Mouse (Mus musculus): Measurements from ENCODE around the gene Tmem183a. TPM values are rescaled to one million over a fixed set of nuclear protein-coding genes. Genes with fewer than 3 reads are reported as not detected.

Gene Tmem183a
- total and polyA plus RNA-seq, 3 experiments = 37.8 to 94.0 (median 65.9) TPM

DNA sequence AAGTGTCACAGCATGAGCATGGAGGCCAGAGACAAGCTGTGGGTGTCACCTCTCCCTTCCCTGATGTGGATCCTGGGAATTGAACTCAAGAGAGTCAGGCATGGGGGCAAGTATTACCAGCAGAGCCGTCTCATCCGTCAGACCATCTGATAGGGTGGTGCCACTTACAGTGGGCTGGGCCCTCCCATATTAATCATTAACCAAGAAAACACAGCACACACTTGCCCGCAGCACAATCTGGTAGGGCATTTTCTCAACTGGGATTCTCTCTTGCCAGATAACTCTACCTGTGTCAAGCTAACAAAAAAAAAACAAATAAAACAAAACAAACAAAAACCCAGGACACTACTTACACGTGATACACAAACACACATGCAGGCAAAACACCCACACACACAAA, 4.3 kb downstream of the Tmem183a start:
- no peaks in the 10 kb centered on the region for H3K27me3 ChIP-seq (ENCODE audit: insufficient read depth, low read length)
- no peak for ATAC-seq (ENCODE audit: extremely low read depth, insufficient number of reproducible peaks, low FRiP score, poor library complexity, severe bottlenecking)
- H3K9me3 ChIP-seq (replicated peaks) = no peaks in the 10 kb centered on the region
- TF ChIP-seq CTCF (IDR thresholded peaks at IDR 0.05; ENCODE audit: low read depth, low read length) = no peak
- TF ChIP-seq GATA2 (IDR thresholded peaks at IDR 0.05; ENCODE audit: borderline replicate concordance, low read depth, low read length) = no peak
- TF ChIP-seq TAL1 (conservative IDR thresholded peaks at IDR 0.05; ENCODE audit: low read depth, low read length) = no peak
- no peak for TF ChIP-seq GATA1 (IDR thresholded peaks at IDR 0.05; ENCODE audit: borderline replicate concordance, low read length)
- no peak for TF ChIP-seq POLR2AphosphoS5 (IDR thresholded peaks at IDR 0.05; ENCODE audit: insufficient replicate concordance, low read depth, low read length)
- H3K4me3 ChIP-seq (ENCODE audit: low read depth, low read length) = no peak overlapping the region
- peaks cover 78% of the 10 kb centered on the region for H3K36me3 ChIP-seq (replicated peaks)
- DNase-seq (ENCODE audit: low spot score) = no peak
- peaks cover 33% of the 10 kb centered on the region for H3K4me1 ChIP-seq (ENCODE audit: insufficient read depth, low read depth, low read length)

DNA sequence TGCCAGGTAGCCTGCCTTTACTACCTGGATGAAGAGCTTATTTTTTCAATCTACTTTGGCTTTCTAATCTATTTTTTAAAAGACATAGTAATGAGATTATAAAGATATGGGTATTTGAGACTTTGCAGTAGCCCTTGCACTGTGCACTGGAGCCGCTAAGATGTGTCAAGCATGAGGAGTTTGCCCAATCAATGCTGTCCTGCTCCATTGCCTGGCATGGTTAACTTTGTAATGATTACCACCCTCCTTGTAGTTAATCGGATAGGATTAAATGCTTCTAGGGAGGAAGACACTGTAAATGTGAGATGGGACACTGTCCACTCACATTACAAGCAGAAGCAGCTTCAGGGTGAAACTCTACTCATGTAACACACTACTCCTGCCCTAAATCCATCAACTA, 8.5 kb downstream of the Tmem183a start:
- Histone ChIP-seq H3K36me3 (replicated peaks) (peaks cover 90% of the 10 kb centered on the region), H3K27me3 (ENCODE audit: insufficient read depth, low read length) (no peaks in the 10 kb centered on the region), H3K4me1 (ENCODE audit: insufficient read depth, low read depth, low read length) (peaks cover 20% of the 10 kb centered on the region), H3K9me3 (replicated peaks) (no peaks in the 10 kb centered on the region), H3K4me3 (ENCODE audit: low read depth, low read length) (no peak overlapping the region)
- DNase-seq (ENCODE audit: low spot score) (no peak), ATAC-seq (ENCODE audit: extremely low read depth, insufficient number of reproducible peaks, low FRiP score, poor library complexity, severe bottlenecking) (no peak)
- no peak for TF ChIP-seq TAL1 (conservative IDR thresholded peaks at IDR 0.05; ENCODE audit: low read depth, low read length)
- no peak for TF ChIP-seq GATA2 (IDR thresholded peaks at IDR 0.05; ENCODE audit: borderline replicate concordance, low read depth, low read length)
- TF ChIP-seq POLR2AphosphoS5 (IDR thresholded peaks at IDR 0.05; ENCODE audit: insufficient replicate concordance, low read depth, low read length) = no peak
- no peak for TF ChIP-seq CTCF (IDR thresholded peaks at IDR 0.05; ENCODE audit: low read depth, low read length)
- no peak for TF ChIP-seq GATA1 (IDR thresholded peaks at IDR 0.05; ENCODE audit: borderline replicate concordance, low read length)

GRCm38 (mm10) chr1:134347791-134348190, 14.0 kb downstream of the Tmem183a start:
- Histone ChIP-seq H3K27me3 (ENCODE audit: insufficient read depth, low read length) (peaks cover 8% of the 10 kb centered on the region; the same call in 1 of the 2 replicates), H3K4me1 (ENCODE audit: insufficient read depth, low read depth, low read length) (peaks cover 23% of the 10 kb centered on the region), H3K4me3 (ENCODE audit: low read depth, low read length) (no peak overlapping the region), H3K36me3 (replicated peaks) (peaks cover 81% of the 10 kb centered on the region), H3K9me3 (replicated peaks) (peaks cover 5% of the 10 kb centered on the region; the same call in 1 of the 2 replicates)
- DNase-seq (ENCODE audit: low spot score) = no peak
- ATAC-seq (ENCODE audit: extremely low read depth, insufficient number of reproducible peaks, low FRiP score, poor library complexity, severe bottlenecking) = no peak
- TF ChIP-seq POLR2AphosphoS5 (IDR thresholded peaks at IDR 0.05; ENCODE audit: insufficient replicate concordance, low read depth, low read length) (no peak), CTCF (IDR thresholded peaks at IDR 0.05; ENCODE audit: low read depth, low read length) (no peak), GATA2 (IDR thresholded peaks at IDR 0.05; ENCODE audit: borderline replicate concordance, low read depth, low read length) (no peak), TAL1 (conservative IDR thresholded peaks at IDR 0.05; ENCODE audit: low read depth, low read length) (no peak), GATA1 (IDR thresholded peaks at IDR 0.05; ENCODE audit: borderline replicate concordance, low read length) (no peak)

DNA sequence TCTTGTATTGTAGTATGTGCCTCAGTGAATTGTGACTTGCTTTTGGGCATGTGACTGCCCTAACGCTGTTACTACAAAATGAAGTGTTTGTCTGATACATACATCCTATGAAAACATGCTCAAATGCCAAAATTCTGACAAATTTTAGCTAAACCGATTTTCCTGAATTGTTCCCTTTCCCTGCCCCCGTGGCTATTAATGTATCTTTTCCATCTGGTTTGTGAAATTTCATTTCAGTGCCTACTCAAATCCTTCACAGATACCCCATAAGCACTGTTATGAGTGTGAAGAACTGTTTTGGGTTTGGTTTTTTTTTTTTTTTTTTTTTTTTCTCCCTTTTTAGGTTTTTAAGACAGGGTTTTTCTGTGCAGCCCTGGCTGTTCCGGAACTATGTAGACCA, 16.7 kb downstream of the Tmem183a start:
- H3K4me3 ChIP-seq (ENCODE audit: low read depth, low read length) = no peak overlapping the region
- H3K4me1 ChIP-seq (ENCODE audit: insufficient read depth, low read depth, low read length) = peaks cover 11% of the 10 kb centered on the region
- peaks cover 15% of the 10 kb centered on the region; the same call in 1 of the 2 replicates for H3K27me3 ChIP-seq (ENCODE audit: insufficient read depth, low read length)
- peaks cover 5% of the 10 kb centered on the region; the same call in 1 of the 2 replicates for H3K9me3 ChIP-seq (replicated peaks)
- TF ChIP-seq POLR2AphosphoS5 (IDR thresholded peaks at IDR 0.05; ENCODE audit: insufficient replicate concordance, low read depth, low read length) (no peak), CTCF (IDR thresholded peaks at IDR 0.05; ENCODE audit: low read depth, low read length) (no peak), TAL1 (conservative IDR thresholded peaks at IDR 0.05; ENCODE audit: low read depth, low read length) (no peak), GATA2 (IDR thresholded peaks at IDR 0.05; ENCODE audit: borderline replicate concordance, low read depth, low read length) (no peak)
- ATAC-seq (ENCODE audit: extremely low read depth, insufficient number of reproducible peaks, low FRiP score, poor library complexity, severe bottlenecking) (no peak), DNase-seq (ENCODE audit: low spot score) (no peak)
- peaks cover 55% of the 10 kb centered on the region for H3K36me3 ChIP-seq (replicated peaks)

DNA sequence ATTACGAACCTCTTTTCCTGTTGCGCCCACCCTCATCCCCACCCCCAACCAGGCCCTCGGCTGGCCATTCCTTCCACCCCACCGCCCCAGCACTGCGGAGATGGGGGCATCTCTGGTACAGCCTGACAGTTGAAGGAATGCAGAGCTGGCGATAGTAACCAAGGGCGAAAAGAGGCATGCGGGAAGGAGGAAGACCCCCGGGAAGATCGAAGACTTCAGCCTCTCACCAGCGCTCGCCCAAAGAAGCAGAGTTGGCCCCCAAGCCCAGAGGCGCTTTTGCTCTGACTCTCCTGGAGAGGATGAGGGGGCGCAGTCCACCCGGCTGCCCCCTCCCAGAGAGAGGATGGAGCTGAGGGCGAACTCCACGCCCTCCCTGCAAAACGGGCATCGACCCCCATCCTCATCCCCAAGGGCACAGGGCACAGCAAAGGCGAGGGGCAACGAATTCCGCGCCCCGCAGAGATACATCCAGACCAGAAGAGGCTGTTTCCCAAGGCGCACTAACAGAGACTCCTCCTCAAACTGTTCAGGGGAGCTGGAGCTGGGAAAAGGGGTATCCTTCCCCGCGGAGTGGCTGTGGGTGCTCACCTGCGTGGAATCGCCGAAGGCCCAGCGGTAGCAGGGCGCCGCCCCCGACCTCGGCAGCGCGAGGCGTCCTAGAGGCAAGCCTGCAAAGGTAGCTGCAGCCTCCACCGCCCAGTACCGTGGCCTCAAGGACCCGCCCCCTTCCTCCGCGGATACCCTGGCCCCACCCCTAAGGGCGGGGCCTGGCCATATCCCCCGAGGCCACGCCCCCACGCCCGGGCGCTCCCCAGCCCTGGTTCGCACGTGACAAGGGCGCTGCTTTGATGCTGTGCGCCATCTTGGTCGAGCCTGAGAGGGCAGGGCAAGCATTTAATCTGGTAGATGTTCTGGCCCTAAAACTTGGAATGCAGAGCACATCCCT, 17.5 kb downstream of the Tmem183a start:
- DNase-seq (ENCODE audit: low spot score) = no peak
- no peak for ATAC-seq (ENCODE audit: extremely low read depth, insufficient number of reproducible peaks, low FRiP score, poor library complexity, severe bottlenecking)

DNA sequence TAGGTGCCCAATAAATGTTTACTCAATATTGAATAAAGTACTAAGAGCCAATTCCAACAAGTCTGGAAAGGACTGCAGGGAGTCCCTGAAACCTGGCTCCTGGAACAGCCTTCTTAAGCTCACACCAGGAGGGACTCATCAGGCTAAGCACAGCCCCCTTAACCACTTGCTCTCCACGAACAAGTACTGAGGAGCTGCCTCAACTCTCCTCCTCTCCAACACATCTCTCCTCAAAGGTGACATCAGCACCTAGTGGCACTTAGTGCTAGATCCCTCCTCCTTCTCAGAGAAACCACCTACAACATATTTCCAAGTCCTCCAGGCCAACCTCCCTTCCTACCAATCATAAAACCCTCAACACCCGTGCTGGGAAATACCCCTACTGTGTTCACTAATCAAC, 18.2 kb downstream of the Tmem183a start:
- H3K4me1 ChIP-seq (ENCODE audit: insufficient read depth, low read depth, low read length) = peaks cover 11% of the 10 kb centered on the region
- peaks cover 5% of the 10 kb centered on the region; the same call in 1 of the 2 replicates for H3K9me3 ChIP-seq (replicated peaks)
- TF ChIP-seq GATA1 (IDR thresholded peaks at IDR 0.05; ENCODE audit: borderline replicate concordance, low read length) = no peak
- TF ChIP-seq TAL1 (conservative IDR thresholded peaks at IDR 0.05; ENCODE audit: low read depth, low read length) = no peak
- no peak for TF ChIP-seq POLR2AphosphoS5 (IDR thresholded peaks at IDR 0.05; ENCODE audit: insufficient replicate concordance, low read depth, low read length)
- no peak for TF ChIP-seq CTCF (IDR thresholded peaks at IDR 0.05; ENCODE audit: low read depth, low read length)
- TF ChIP-seq GATA2 (IDR thresholded peaks at IDR 0.05; ENCODE audit: borderline replicate concordance, low read depth, low read length) = no peak
- H3K4me3 ChIP-seq (ENCODE audit: low read depth, low read length) = no peak overlapping the region
- H3K27me3 ChIP-seq (ENCODE audit: insufficient read depth, low read length) = peaks cover 15% of the 10 kb centered on the region; the same call in 1 of the 2 replicates
- no peak for DNase-seq (ENCODE audit: low spot score)
- peaks cover 43% of the 10 kb centered on the region for H3K36me3 ChIP-seq (replicated peaks)
- ATAC-seq (ENCODE audit: extremely low read depth, insufficient number of reproducible peaks, low FRiP score, poor library complexity, severe bottlenecking) = no peak

More for the DNA sequence above, 17.5 kb downstream of the Tmem183a start:
- peaks cover 5% of the 10 kb centered on the region; the same call in 1 of the 2 replicates for H3K9me3 ChIP-seq (replicated peaks)
- H3K4me1 ChIP-seq (ENCODE audit: insufficient read depth, low read depth, low read length) = peaks cover 11% of the 10 kb centered on the region
- H3K4me3 ChIP-seq (ENCODE audit: low read depth, low read length) = peak overlapping the region; percentile 16; the same call in 1 of the 2 replicates
- H3K36me3 ChIP-seq (replicated peaks) = peaks cover 47% of the 10 kb centered on the region
- TF ChIP-seq CTCF (IDR thresholded peaks at IDR 0.05; ENCODE audit: low read depth, low read length) (no peak), TAL1 (conservative IDR thresholded peaks at IDR 0.05; ENCODE audit: low read depth, low read length) (no peak), POLR2AphosphoS5 (IDR thresholded peaks at IDR 0.05; ENCODE audit: insufficient replicate concordance, low read depth, low read length) (no peak), GATA2 (IDR thresholded peaks at IDR 0.05; ENCODE audit: borderline replicate concordance, low read depth, low read length) (no peak), GATA1 (IDR thresholded peaks at IDR 0.05; ENCODE audit: borderline replicate concordance, low read length) (no peak)
- H3K27me3 ChIP-seq (ENCODE audit: insufficient read depth, low read length) = peaks cover 15% of the 10 kb centered on the region; the same call in 1 of the 2 replicates
